Mouse (Mus musculus): ENCODE measurements at regions not wholly inside any gene's neighbourhood (a gene's known extent, or its start where the extent isn't known, plus 50 kb on each side); places are given as distances from the start of the nearest gene placed in this dataset.

GRCm38 (mm10) chr8:15344151-15344550 is 298.3 kb upstream of the BB014433 start:
- Histone ChIP-seq H3K27ac (ENCODE audit: low read depth, low read length) (no peak overlapping the region), H3K9me3 (ENCODE audit: control insufficient read depth) (no peaks in the 10 kb centered on the region), H3K4me3 (ENCODE audit: low read depth, low read length) (no peak overlapping the region), H3K27me3 (replicated peaks; ENCODE audit: control insufficient read depth, insufficient read depth, low read length) (no peaks in the 10 kb centered on the region), H3K4me1 (replicated peaks; ENCODE audit: control insufficient read depth, insufficient read depth, low read length) (no peaks in the 10 kb centered on the region), H3K4me2 (replicated peaks; ENCODE audit: low read depth) (no peak overlapping the region), H3K36me3 (ENCODE audit: control insufficient read depth, insufficient read depth) (no peaks in the 10 kb centered on the region), H3K9ac (ENCODE audit: low read depth, low read length) (no peak overlapping the region)
- no peak for TF ChIP-seq CTCF (IDR thresholded peaks at IDR 0.05; ENCODE audit: low read depth)
- 79% methylated on average over 5 of the region's 5 CpGs for WGBS
- no peak for ATAC-seq

DNA sequence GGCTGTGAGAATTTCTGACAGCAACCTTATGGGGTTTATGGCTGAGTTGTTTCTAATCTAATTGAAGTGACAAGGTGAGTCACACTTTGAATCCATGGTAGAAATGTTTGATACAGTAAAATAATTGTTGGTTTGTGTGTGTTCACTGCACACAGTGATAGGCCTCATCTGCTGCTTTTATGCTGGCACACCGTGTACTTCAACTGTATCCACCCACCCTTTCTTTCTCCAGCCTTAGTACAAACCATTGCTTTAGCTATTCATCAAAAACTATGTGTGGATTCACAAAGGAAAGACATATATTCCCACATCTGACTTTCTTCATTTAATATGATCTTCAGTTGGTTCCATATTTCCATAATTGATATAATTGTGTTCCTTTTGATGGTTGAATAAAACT is 297.7 kb upstream of the BB014433 start:
- Histone ChIP-seq H3K27me3 (replicated peaks; ENCODE audit: control insufficient read depth, insufficient read depth, low read length) (no peaks in the 10 kb centered on the region), H3K27ac (ENCODE audit: low read depth, low read length) (no peak overlapping the region), H3K4me2 (replicated peaks; ENCODE audit: low read depth) (no peak overlapping the region), H3K9me3 (ENCODE audit: control insufficient read depth) (no peaks in the 10 kb centered on the region), H3K9ac (ENCODE audit: low read depth, low read length) (no peak overlapping the region), H3K36me3 (ENCODE audit: control insufficient read depth, insufficient read depth) (no peaks in the 10 kb centered on the region), H3K4me1 (replicated peaks; ENCODE audit: control insufficient read depth, insufficient read depth, low read length) (no peaks in the 10 kb centered on the region), H3K4me3 (ENCODE audit: low read depth, low read length) (no peak overlapping the region)
- WGBS, result 78% methylated on average over 1 of the region's 1 CpGs
- no peak for ATAC-seq
- TF ChIP-seq CTCF (IDR thresholded peaks at IDR 0.05; ENCODE audit: low read depth), result no peak

DNA sequence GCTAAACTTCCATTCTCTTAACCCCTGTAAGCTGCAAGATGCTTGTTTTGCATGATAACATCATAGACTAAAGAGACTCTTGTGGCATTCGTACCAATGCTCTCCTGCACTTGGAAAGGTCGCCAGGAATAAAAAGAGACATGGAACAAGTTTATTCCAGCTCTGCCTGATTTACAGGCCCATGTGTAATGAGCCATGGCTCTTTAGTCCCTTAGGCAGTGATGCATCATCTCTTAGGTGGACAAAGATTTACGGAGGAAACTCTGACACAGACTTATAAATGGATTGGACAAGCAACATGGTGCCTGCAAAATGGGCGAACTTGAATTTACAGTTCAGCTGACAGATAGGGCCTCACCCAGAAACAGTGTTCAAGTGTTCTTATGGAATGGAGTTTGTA is 288.7 kb upstream of the BB014433 start:
- no peaks in the 10 kb centered on the region for H3K4me1 ChIP-seq (replicated peaks; ENCODE audit: control insufficient read depth, insufficient read depth, low read length)
- no peaks in the 10 kb centered on the region for H3K9me3 ChIP-seq (ENCODE audit: control insufficient read depth)
- H3K9ac ChIP-seq (ENCODE audit: low read depth, low read length), result no peak overlapping the region
- H3K27me3 ChIP-seq (replicated peaks; ENCODE audit: control insufficient read depth, insufficient read depth, low read length), result no peaks in the 10 kb centered on the region
- no peak overlapping the region for H3K27ac ChIP-seq (ENCODE audit: low read depth, low read length)
- no peak overlapping the region for H3K4me3 ChIP-seq (ENCODE audit: low read depth, low read length)
- H3K36me3 ChIP-seq (ENCODE audit: control insufficient read depth, insufficient read depth), result no peaks in the 10 kb centered on the region
- no peak for ATAC-seq
- no peak for TF ChIP-seq CTCF (IDR thresholded peaks at IDR 0.05; ENCODE audit: low read depth)
- H3K4me2 ChIP-seq (replicated peaks; ENCODE audit: low read depth), result no peak overlapping the region
- WGBS, result 82% methylated on average over 4 of the region's 4 CpGs

DNA sequence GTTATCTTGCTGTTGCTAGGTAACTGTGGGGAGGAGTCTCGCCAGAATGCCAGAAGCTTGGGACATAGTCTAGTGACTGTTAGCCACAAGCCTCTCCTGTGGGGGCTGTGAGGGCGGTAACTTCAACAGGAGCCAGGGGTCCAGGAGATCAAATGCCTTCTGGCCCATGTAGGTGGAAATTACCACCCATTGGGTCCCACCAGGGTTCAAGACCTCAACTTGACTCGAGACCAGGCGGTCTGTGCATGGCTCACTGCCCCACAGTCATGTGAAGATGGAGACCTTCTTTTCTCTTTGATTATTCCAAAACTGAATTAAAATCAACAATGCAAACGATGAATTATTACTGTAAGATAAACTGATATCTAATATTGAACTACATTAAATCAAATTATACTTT is 281.4 kb upstream of the BB014433 start:
- Histone ChIP-seq H3K27ac (ENCODE audit: low read depth, low read length) (no peak overlapping the region), H3K4me2 (replicated peaks; ENCODE audit: low read depth) (no peak overlapping the region), H3K4me3 (ENCODE audit: low read depth, low read length) (no peak overlapping the region), H3K9ac (ENCODE audit: low read depth, low read length) (no peak overlapping the region), H3K9me3 (ENCODE audit: control insufficient read depth) (no peaks in the 10 kb centered on the region), H3K4me1 (replicated peaks; ENCODE audit: control insufficient read depth, insufficient read depth, low read length) (no peaks in the 10 kb centered on the region), H3K27me3 (replicated peaks; ENCODE audit: control insufficient read depth, insufficient read depth, low read length) (no peaks in the 10 kb centered on the region), H3K36me3 (ENCODE audit: control insufficient read depth, insufficient read depth) (no peaks in the 10 kb centered on the region)
- 36% methylated on average over 5 of the region's 5 CpGs for WGBS
- ATAC-seq, result no peak
- no peak for TF ChIP-seq CTCF (IDR thresholded peaks at IDR 0.05; ENCODE audit: low read depth)

GRCm38 (mm10) chr8:15323421-15323820 is 277.5 kb upstream of the BB014433 start:
- no peak overlapping the region for H3K4me3 ChIP-seq (ENCODE audit: low read depth, low read length)
- ATAC-seq, result no peak

DNA sequence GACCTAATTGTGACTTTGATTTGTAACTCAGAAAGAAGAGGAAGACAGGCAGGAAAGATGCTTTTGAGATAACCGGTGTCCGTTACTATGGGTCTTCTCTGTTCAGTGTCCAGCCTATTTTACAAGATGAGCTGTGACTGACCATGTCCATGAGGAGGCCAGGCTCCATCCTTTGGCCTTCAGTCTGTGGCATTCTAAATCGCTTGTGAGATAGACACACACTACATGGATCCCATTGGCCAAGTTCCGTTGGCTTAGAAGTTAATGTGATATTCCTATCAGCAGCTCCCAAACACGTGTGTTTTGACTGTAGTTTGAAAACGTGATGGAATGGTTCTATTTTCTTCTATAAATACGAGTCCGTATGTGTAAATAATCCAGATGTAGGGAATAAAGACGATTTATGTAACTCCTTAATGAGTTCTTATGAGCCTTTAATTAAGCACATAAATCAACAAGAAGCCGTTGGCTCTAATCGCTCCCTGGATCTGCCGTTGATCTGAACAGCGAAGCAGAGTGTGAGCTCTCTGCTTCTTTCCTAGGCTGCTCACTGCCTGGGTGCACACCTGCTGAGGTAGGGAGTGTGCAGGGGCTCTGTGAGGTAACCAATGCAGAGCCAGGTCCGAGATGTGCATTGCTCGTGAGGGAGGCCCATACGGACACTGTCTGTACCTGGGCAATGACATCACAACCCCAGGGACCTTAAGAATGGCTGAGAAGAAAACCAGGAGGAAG is 272.4 kb upstream of the BB014433 start:
- no peaks in the 10 kb centered on the region for H3K9me3 ChIP-seq (ENCODE audit: control insufficient read depth)
- no peak for TF ChIP-seq CTCF (IDR thresholded peaks at IDR 0.05; ENCODE audit: low read depth)
- 77% methylated on average over 16 of the region's 16 CpGs for WGBS
- no peak overlapping the region for H3K4me2 ChIP-seq (replicated peaks; ENCODE audit: low read depth)
- no peaks in the 10 kb centered on the region for H3K27me3 ChIP-seq (replicated peaks; ENCODE audit: control insufficient read depth, insufficient read depth, low read length)
- no peak overlapping the region for H3K27ac ChIP-seq (ENCODE audit: low read depth, low read length)
- no peaks in the 10 kb centered on the region for H3K36me3 ChIP-seq (ENCODE audit: control insufficient read depth, insufficient read depth)
- H3K4me3 ChIP-seq (ENCODE audit: low read depth, low read length), result no peak overlapping the region
- H3K9ac ChIP-seq (ENCODE audit: low read depth, low read length), result no peak overlapping the region
- no peaks in the 10 kb centered on the region for H3K4me1 ChIP-seq (replicated peaks; ENCODE audit: control insufficient read depth, insufficient read depth, low read length)
- no peak for ATAC-seq

More at GRCm38 (mm10) chr8:15323421-15323820, 277.5 kb upstream of the BB014433 start:
- Histone ChIP-seq H3K4me2 (replicated peaks; ENCODE audit: low read depth) (no peak overlapping the region), H3K4me1 (replicated peaks; ENCODE audit: control insufficient read depth, insufficient read depth, low read length) (no peaks in the 10 kb centered on the region), H3K36me3 (ENCODE audit: control insufficient read depth, insufficient read depth) (no peaks in the 10 kb centered on the region), H3K27ac (ENCODE audit: low read depth, low read length) (no peak overlapping the region), H3K9ac (ENCODE audit: low read depth, low read length) (no peak overlapping the region), H3K9me3 (ENCODE audit: control insufficient read depth) (no peaks in the 10 kb centered on the region), H3K27me3 (replicated peaks; ENCODE audit: control insufficient read depth, insufficient read depth, low read length) (no peaks in the 10 kb centered on the region)
- 84% methylated on average over 4 of the region's 4 CpGs for WGBS
- no peak for TF ChIP-seq CTCF (IDR thresholded peaks at IDR 0.05; ENCODE audit: low read depth)
